Mouse (Mus musculus) heart, embryonic 11.5 days (tissue): ENCODE results near the gene Arhgap15. TPM values are rescaled to one million over a fixed set of nuclear protein-coding genes. Genes with fewer than 3 reads are reported as not detected.

Experiments
- ATAC-seq: fragments of 200-750 bp; cut with Nextera tagmentation; replicated peaks from 2 replicates; pipeline ENCODE4 v1.8.0; 2017; ENCODE audit warnings: moderate library complexity; ENCODE audit not compliant: insufficient number of reproducible peaks, low FRiP score, low TSS enrichment
- H3K27ac ChIP-seq: fragments of 300-500 bp; sonication (generic); 2 replicates; pipeline ENCODE4 v1.5.1; 2014; ENCODE audit warnings: mild to moderate bottlenecking, low read depth, low read length
- H3K27me3 ChIP-seq: fragments of 300-500 bp; sonication (generic); 2 replicates; pipeline ENCODE4 v1.6.1; 2014; ENCODE audit warnings: mild to moderate bottlenecking, low read length, mixed read lengths; ENCODE audit not compliant: control insufficient read depth, insufficient read depth
- H3K36me3 ChIP-seq: fragments of 300-500 bp; sonication (generic); 2 replicates; pipeline ENCODE4 v1.6.1; 2014; ENCODE audit warnings: mild to moderate bottlenecking, low read length, moderate library complexity, mixed read lengths; ENCODE audit not compliant: control insufficient read depth, insufficient read depth
- H3K4me1 ChIP-seq: fragments of 300-500 bp; sonication (generic); 2 replicates; pipeline ENCODE4 v1.6.1; 2014; ENCODE audit warnings: low read length; ENCODE audit not compliant: control insufficient read depth, insufficient read depth
- H3K4me2 ChIP-seq: fragments of 300-500 bp; sonication (generic); 2 replicates; pipeline ENCODE4 v1.6.1; 2014; ENCODE audit warnings: mild to moderate bottlenecking, moderate library complexity
- H3K4me3 ChIP-seq: fragments of 300-500 bp; sonication (generic); 2 replicates; pipeline ENCODE4 v1.5.1; 2014; ENCODE audit warnings: low read depth, low read length
- H3K9ac ChIP-seq: fragments of 300-500 bp; sonication (generic); 2 replicates; pipeline ENCODE4 v1.6.1; 2014; ENCODE audit warnings: mild to moderate bottlenecking, low read depth, low read length, moderate library complexity
- H3K9me3 ChIP-seq: fragments of 300-500 bp; sonication (generic); replicated peaks from 2 replicates; pipeline ENCODE4 v1.6.1; 2016; ENCODE audit warnings: low read length; ENCODE audit not compliant: control insufficient read depth
- WGBS: fragments of 180-500 bp; shearing (Covaris S2); extraction: QIAGEN DNeasy Blood & Tissue Kit; methylation state at CpG from one replicate; pipeline ENCODE4 v1.1.7; 2014; ENCODE audit not compliant: insufficient replicate concordance; 5-methylcytosine and 5-hydroxymethylcytosine counted together
- polyA plus RNA-seq: library from polyadenylated mRNA; unstranded; fragments of >200 nt; fragmentation: Nextera tagmentation; extraction: Ambion mirVana; gene quantifications from 2 replicates; pipeline ENCODE4 v1.2.1, GENCODE M21; 2014

Gene Arhgap15
- polyA plus RNA-seq, 1 experiment from 2014 or later, result 0.43 TPM

GRCm38 (mm10) chr2:44129533-44129932 is 380.9 kb downstream of the Arhgap15 start:
- Histone ChIP-seq H3K36me3 (no peaks in the 10 kb centered on the region), H3K4me2 (no peak overlapping the region), H3K27ac (no peak overlapping the region), H3K9ac (no peak overlapping the region), H3K27me3 (no peaks in the 10 kb centered on the region), H3K4me1 (no peaks in the 10 kb centered on the region), H3K4me3 (no peak overlapping the region), H3K9me3 (no peaks in the 10 kb centered on the region)
- 46% methylated on average over 3 of the region's 3 CpGs for whole genome bisulfite sequencing
- ATAC-seq, result no peak

- ATAC-seq, result no peak
- H3K27ac ChIP-seq, result no peak overlapping the region
- no peaks in the 10 kb centered on the region for H3K27me3 ChIP-seq
- WGBS, result 66% methylated on average over 3 of the region's 3 CpGs
- no peak overlapping the region for H3K9ac ChIP-seq
- no peaks in the 10 kb centered on the region for H3K9me3 ChIP-seq
- no peak overlapping the region for H3K4me3 ChIP-seq
- H3K36me3 ChIP-seq, result no peaks in the 10 kb centered on the region
- H3K4me2 ChIP-seq, result no peak overlapping the region
- H3K4me1 ChIP-seq, result no peaks in the 10 kb centered on the region
Measured at GRCm38 (mm10) chr2:44131271-44131670, 382.6 kb downstream of the Arhgap15 start.

DNA sequence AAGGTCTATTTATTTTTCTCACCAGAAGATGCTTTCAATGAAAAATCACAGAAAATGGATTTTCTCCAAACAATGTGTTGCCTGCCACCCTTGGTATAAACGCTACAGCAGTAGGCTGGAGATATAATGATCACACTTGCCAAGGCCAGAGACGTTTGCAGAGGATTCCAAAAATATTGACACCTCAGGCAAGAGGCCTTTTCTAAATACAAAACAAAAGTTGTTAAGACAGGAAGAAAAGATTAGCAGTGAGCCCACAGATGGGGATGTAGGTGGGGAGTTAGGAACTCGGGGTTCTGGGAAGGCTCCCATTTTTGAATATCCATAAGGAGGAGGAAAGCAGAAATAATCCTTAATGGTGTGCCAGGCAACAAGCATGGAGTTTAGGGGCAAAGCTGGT is 386.2 kb downstream of the Arhgap15 start:
- no peak overlapping the region for H3K9ac ChIP-seq
- no peaks in the 10 kb centered on the region for H3K9me3 ChIP-seq
- no peak overlapping the region for H3K27ac ChIP-seq
- no peaks in the 10 kb centered on the region for H3K4me1 ChIP-seq
- H3K4me3 ChIP-seq, result no peak overlapping the region
- 59% methylated on average over 3 of the region's 3 CpGs for whole genome bisulfite sequencing
- no peak for ATAC-seq
- no peak overlapping the region for H3K4me2 ChIP-seq
- H3K36me3 ChIP-seq, result no peaks in the 10 kb centered on the region
- no peaks in the 10 kb centered on the region for H3K27me3 ChIP-seq

GRCm38 (mm10) chr2:44140455-44140854 is 391.8 kb downstream of the Arhgap15 start:
- WGBS, result 73% methylated on average over 4 of the region's 4 CpGs
- no peaks in the 10 kb centered on the region for H3K9me3 ChIP-seq
- no peak overlapping the region for H3K4me3 ChIP-seq
- H3K4me1 ChIP-seq, result 0 out of 2 replicates have a peak, but pooled peaks cover 3% of the 10 kb centered on the region
- no peak overlapping the region for H3K9ac ChIP-seq
- H3K27me3 ChIP-seq, result no peaks in the 10 kb centered on the region
- no peak overlapping the region for H3K27ac ChIP-seq
- no peak overlapping the region for H3K4me2 ChIP-seq
- H3K36me3 ChIP-seq, result no peaks in the 10 kb centered on the region
- ATAC-seq, result no peak

- WGBS, result 83% methylated on average over 9 of the region's 9 CpGs
- Histone ChIP-seq H3K36me3 (no peaks in the 10 kb centered on the region), H3K27ac (no peak overlapping the region), H3K4me1 (0 out of 2 replicates have a peak, but pooled peaks cover 3% of the 10 kb centered on the region), H3K27me3 (no peaks in the 10 kb centered on the region), H3K4me3 (no peak overlapping the region), H3K9ac (no peak overlapping the region), H3K9me3 (no peaks in the 10 kb centered on the region), H3K4me2 (no peak overlapping the region)
- ATAC-seq, result no peak
Measured at GRCm38 (mm10) chr2:44142152-44142551, 393.5 kb downstream of the Arhgap15 start.

DNA sequence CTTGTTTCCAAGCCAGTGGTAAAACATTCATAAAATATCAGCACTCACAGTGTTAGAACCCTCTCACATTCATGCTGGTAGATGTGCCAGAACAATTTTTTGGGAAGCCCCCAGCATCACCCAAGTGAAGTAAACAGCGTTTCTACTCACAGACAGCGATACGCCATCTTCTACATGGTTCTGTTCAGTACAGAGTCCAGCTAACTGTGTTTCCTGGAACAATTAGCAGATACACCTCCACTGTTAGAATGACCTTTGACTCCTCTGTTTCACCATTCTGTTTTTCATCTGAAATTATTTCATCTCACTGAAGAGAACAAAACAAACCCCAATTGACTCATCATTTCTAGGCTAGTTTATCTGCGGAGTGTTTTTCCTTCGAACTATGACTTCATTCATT is 394.0 kb downstream of the Arhgap15 start:
- Histone ChIP-seq H3K36me3 (no peaks in the 10 kb centered on the region), H3K4me1 (0 out of 2 replicates have a peak, but pooled peaks cover 3% of the 10 kb centered on the region), H3K27ac (no peak overlapping the region), H3K9ac (no peak overlapping the region), H3K9me3 (no peaks in the 10 kb centered on the region), H3K27me3 (no peaks in the 10 kb centered on the region), H3K4me2 (no peak overlapping the region), H3K4me3 (no peak overlapping the region)
- no peak for ATAC-seq
- 85% methylated on average over 5 of the region's 5 CpGs for WGBS

GRCm38 (mm10) chr2:44146124-44146981 is 397.7 kb downstream of the Arhgap15 start:
- Histone ChIP-seq H3K4me3 (no peak overlapping the region), H3K27ac (no peak overlapping the region), H3K9me3 (no peaks in the 10 kb centered on the region), H3K4me2 (no peak overlapping the region), H3K4me1 (0 out of 2 replicates have a peak, but pooled peaks cover 3% of the 10 kb centered on the region), H3K27me3 (no peaks in the 10 kb centered on the region), H3K9ac (no peak overlapping the region), H3K36me3 (no peaks in the 10 kb centered on the region)
- ATAC-seq, result no peak
- 69% methylated on average over 7 of the region's 7 CpGs for WGBS

DNA sequence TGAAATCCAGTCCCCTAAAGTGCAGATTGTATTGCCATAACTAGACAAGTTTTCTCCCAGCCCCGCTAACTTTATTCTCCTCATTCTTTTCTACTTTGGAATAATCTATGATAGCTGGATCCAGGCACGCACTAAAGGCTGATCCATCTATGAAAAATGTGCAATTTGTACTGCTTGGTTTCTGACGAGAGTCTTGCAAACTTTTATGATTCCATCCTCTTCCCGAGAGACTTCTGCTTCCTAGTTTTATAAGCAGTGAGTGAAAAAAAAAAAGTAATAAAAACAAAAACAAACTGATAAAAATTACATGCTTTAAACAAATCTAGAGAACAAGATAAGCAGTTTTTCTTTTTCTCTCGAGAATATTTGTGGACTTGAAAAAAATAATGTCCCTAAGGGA is 398.9 kb downstream of the Arhgap15 start:
- H3K4me1 ChIP-seq, result no peaks in the 10 kb centered on the region
- no peaks in the 10 kb centered on the region for H3K36me3 ChIP-seq
- H3K27me3 ChIP-seq, result no peaks in the 10 kb centered on the region
- H3K4me3 ChIP-seq, result no peak overlapping the region
- H3K9ac ChIP-seq, result no peak overlapping the region
- no peak overlapping the region for H3K4me2 ChIP-seq
- no peak for ATAC-seq
- no peaks in the 10 kb centered on the region for H3K9me3 ChIP-seq
- no peak overlapping the region for H3K27ac ChIP-seq
- WGBS, result 60% methylated on average over 5 of the region's 5 CpGs

GRCm38 (mm10) chr2:44147971-44148370 is 399.3 kb downstream of the Arhgap15 start:
- 44% methylated on average over 7 of the region's 7 CpGs for WGBS
- Histone ChIP-seq H3K4me1 (no peaks in the 10 kb centered on the region), H3K9ac (no peak overlapping the region), H3K4me3 (no peak overlapping the region), H3K9me3 (no peaks in the 10 kb centered on the region), H3K4me2 (no peak overlapping the region), H3K27me3 (no peaks in the 10 kb centered on the region), H3K27ac (no peak overlapping the region), H3K36me3 (no peaks in the 10 kb centered on the region)
- ATAC-seq, result no peak
